Mouse (Mus musculus) intestine, postnatal 0 days (tissue): ENCODE data around the gene Btd. TPM values are rescaled to one million over a fixed set of nuclear protein-coding genes. Genes with fewer than 3 reads are reported as not detected.

Experiments
- ATAC-seq: fragments of 200-750 bp; cut with Nextera tagmentation; 2 replicates; pipeline ENCODE4 v1.8.0; 2017; ENCODE audit warnings: mild to moderate bottlenecking, moderate TSS enrichment, moderate library complexity
- H3K27ac ChIP-seq: fragments of 300-500 bp; sonication (generic); 2 replicates; pipeline ENCODE4 v1.5.1; 2014; ENCODE audit warnings: mild to moderate bottlenecking, low read depth, low read length, moderate library complexity
- H3K27me3 ChIP-seq: fragments of 300-500 bp; sonication (generic); replicated peaks from 2 replicates; pipeline ENCODE4 v1.6.1; 2014; ENCODE audit warnings: low read length, mixed read lengths; ENCODE audit not compliant: control insufficient read depth, insufficient read depth
- H3K36me3 ChIP-seq: fragments of 300-500 bp; sonication (generic); 2 replicates; pipeline ENCODE4 v1.6.1; 2014; ENCODE audit warnings: mild to moderate bottlenecking, moderate library complexity; ENCODE audit not compliant: control insufficient read depth, insufficient read depth
- H3K4me1 ChIP-seq: fragments of 300-500 bp; sonication (generic); replicated peaks from 2 replicates; pipeline ENCODE4 v1.6.1; 2014; ENCODE audit warnings: antibody characterized with exemption, low read length, mixed read lengths; ENCODE audit not compliant: control insufficient read depth, insufficient read depth
- H3K4me2 ChIP-seq: fragments of 300-500 bp; sonication (generic); replicated peaks from 2 replicates; pipeline ENCODE4 v1.6.1; 2014; ENCODE audit warnings: low read depth, mild to moderate bottlenecking, moderate library complexity
- H3K4me3 ChIP-seq: fragments of 300-500 bp; sonication (generic); 2 replicates; pipeline ENCODE4 v1.5.1; 2014; ENCODE audit warnings: low read depth, low read length
- H3K9ac ChIP-seq: fragments of 300-500 bp; sonication (generic); 2 replicates; pipeline ENCODE4 v1.6.1; 2014; ENCODE audit warnings: mild to moderate bottlenecking, low read depth, low read length
- H3K9me3 ChIP-seq: fragments of 300-500 bp; sonication (generic); 2 replicates; pipeline ENCODE4 v1.6.1; 2016; ENCODE audit warnings: mixed run types; ENCODE audit not compliant: control insufficient read depth
- CTCF ChIP-seq: sonication (generic); IDR thresholded peaks from 2 replicates; pipeline ENCODE4 v1.5.1; 2016; ENCODE audit warnings: low read depth, mild to moderate bottlenecking, control low read depth, antibody characterized with exemption, moderate library complexity
- WGBS: fragments of 180-500 bp; shearing (Covaris S2); extraction: QIAGEN DNeasy Blood & Tissue Kit; methylation state at CpG from one replicate; pipeline ENCODE4 v1.1.7; 2014; 5-methylcytosine and 5-hydroxymethylcytosine counted together
- polyA plus RNA-seq: library from polyadenylated mRNA; unstranded; fragments of >200 nt; fragmentation: Nextera tagmentation; extraction: Ambion mirVana; gene quantifications from 2 replicates; pipeline ENCODE4 v1.2.1, GENCODE M21; 2015

Gene Btd
- polyA plus RNA-seq, 1 experiment from 2014 or later = 45.5 TPM

GRCm38 (mm10) chr14:31651206-31651605 is 10.4 kb downstream of the Btd start:
- Histone ChIP-seq H3K9me3 (no peaks in the 10 kb centered on the region), H3K4me2 (no peak overlapping the region), H3K27me3 (no peaks in the 10 kb centered on the region), H3K4me1 (no peaks in the 10 kb centered on the region), H3K27ac (no peak overlapping the region), H3K9ac (no peak overlapping the region), H3K36me3 (no peaks in the 10 kb centered on the region), H3K4me3 (no peak overlapping the region)
- no peak for TF ChIP-seq CTCF
- ATAC-seq = no peak
- 70% methylated on average over 7 of the region's 7 CpGs for WGBS

DNA sequence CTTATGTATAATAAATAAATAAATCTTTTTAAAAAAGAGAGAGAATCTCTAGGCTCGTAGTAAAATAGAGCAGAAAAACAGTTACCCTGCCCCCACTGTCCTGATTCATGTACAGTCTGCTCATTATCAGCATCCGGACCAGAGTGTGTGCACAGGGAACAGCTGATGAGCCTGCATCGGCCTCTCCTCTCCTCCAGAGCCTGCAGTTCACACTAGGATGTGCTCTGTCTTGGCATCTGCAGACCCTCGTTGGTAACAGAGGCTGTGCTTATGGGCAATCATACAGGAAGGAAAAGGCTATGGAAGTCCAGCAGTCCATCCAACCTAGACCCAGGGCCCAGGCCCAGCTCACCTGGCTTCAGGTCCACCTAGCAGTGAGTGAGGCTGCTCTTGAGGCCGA is 11.3 kb downstream of the Btd start:
- Histone ChIP-seq H3K9ac (no peak overlapping the region), H3K4me1 (no peaks in the 10 kb centered on the region), H3K36me3 (no peaks in the 10 kb centered on the region), H3K27me3 (no peaks in the 10 kb centered on the region), H3K27ac (no peak overlapping the region), H3K4me2 (no peak overlapping the region), H3K4me3 (no peak overlapping the region), H3K9me3 (no peaks in the 10 kb centered on the region)
- TF ChIP-seq CTCF = no peak
- WGBS = 51% methylated on average over 5 of the region's 5 CpGs
- ATAC-seq = no peak

DNA sequence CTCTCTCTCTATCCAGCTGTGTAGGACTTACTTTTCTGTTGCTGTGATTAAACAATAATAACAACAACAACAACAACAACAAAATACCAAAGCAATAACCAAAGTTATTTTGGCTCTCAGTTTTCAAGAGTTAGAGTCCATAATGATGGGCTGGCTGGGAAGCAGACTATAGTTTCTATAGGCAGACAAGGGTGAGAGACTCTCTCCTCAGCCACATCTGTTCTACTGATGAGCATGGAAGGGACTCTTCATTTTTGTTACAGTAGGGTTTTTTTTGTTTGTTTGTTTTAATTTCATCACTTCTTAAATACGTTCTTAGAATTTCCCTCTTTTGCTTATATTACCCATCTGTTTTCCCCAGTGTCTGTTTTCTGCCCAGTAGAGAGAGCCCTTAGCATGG is 11.8 kb downstream of the Btd start:
- no peak for TF ChIP-seq CTCF
- H3K4me3 ChIP-seq = no peak overlapping the region
- no peak for ATAC-seq
- H3K9me3 ChIP-seq = no peaks in the 10 kb centered on the region
- H3K4me2 ChIP-seq = no peak overlapping the region
- no peaks in the 10 kb centered on the region for H3K27me3 ChIP-seq
- H3K9ac ChIP-seq = no peak overlapping the region
- no peaks in the 10 kb centered on the region for H3K36me3 ChIP-seq
- no peak overlapping the region for H3K27ac ChIP-seq
- peaks cover 3% of the 10 kb centered on the region; the same call in 1 of the 2 replicates for H3K4me1 ChIP-seq
- 76% methylated on average over 1 of the region's 1 CpGs for WGBS

- TF ChIP-seq CTCF = no peak
- Histone ChIP-seq H3K36me3 (no peaks in the 10 kb centered on the region), H3K27me3 (no peaks in the 10 kb centered on the region), H3K9ac (no peak overlapping the region), H3K27ac (no peak overlapping the region), H3K4me2 (no peak overlapping the region), H3K4me1 (peaks cover 3% of the 10 kb centered on the region; the same call in 1 of the 2 replicates), H3K4me3 (no peak overlapping the region), H3K9me3 (no peaks in the 10 kb centered on the region)
- WGBS = 72% methylated on average over 14 of the region's 14 CpGs
- ATAC-seq = no peak
Measured at GRCm38 (mm10) chr14:31653101-31653875, 12.5 kb downstream of the Btd start.

- Histone ChIP-seq H3K9me3 (no peaks in the 10 kb centered on the region), H3K36me3 (no peaks in the 10 kb centered on the region), H3K9ac (no peak overlapping the region), H3K4me1 (peaks cover 3% of the 10 kb centered on the region; the same call in 1 of the 2 replicates), H3K27me3 (no peaks in the 10 kb centered on the region), H3K4me2 (no peak overlapping the region), H3K4me3 (no peak overlapping the region), H3K27ac (no peak overlapping the region)
- no peak for ATAC-seq
- 94% methylated on average over 5 of the region's 5 CpGs for WGBS
- no peak for TF ChIP-seq CTCF
Measured at GRCm38 (mm10) chr14:31654816-31655215, 14.0 kb downstream of the Btd start.

DNA sequence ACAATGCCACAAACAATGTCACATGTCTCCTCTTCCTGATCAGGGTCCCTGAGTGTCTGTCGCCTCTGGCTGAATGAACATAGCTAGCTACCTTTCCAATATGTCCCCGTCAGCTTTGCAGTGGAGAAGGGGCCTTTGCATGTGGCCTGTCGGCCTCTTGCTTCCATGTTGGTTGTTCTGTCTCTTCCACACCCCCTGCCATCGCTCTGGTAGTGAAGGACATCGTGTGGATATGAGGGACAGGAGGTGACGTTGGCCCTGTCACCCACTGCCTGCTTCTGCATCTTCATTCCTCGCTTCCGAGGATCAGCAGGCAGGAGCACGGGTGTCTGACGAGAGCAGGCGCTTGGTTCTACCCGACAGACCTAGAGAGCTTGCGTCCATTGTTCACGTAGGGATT is 14.6 kb downstream of the Btd start:
- H3K4me3 ChIP-seq = no peak overlapping the region
- no peak overlapping the region for H3K4me2 ChIP-seq
- 90% methylated on average over 14 of the region's 14 CpGs for whole genome bisulfite sequencing
- H3K27me3 ChIP-seq = no peaks in the 10 kb centered on the region
- H3K9me3 ChIP-seq = no peaks in the 10 kb centered on the region
- no peak for TF ChIP-seq CTCF
- H3K27ac ChIP-seq = no peak overlapping the region
- H3K36me3 ChIP-seq = no peaks in the 10 kb centered on the region
- H3K4me1 ChIP-seq = peaks cover 3% of the 10 kb centered on the region; the same call in 1 of the 2 replicates
- no peak for ATAC-seq
- H3K9ac ChIP-seq = no peak overlapping the region

DNA sequence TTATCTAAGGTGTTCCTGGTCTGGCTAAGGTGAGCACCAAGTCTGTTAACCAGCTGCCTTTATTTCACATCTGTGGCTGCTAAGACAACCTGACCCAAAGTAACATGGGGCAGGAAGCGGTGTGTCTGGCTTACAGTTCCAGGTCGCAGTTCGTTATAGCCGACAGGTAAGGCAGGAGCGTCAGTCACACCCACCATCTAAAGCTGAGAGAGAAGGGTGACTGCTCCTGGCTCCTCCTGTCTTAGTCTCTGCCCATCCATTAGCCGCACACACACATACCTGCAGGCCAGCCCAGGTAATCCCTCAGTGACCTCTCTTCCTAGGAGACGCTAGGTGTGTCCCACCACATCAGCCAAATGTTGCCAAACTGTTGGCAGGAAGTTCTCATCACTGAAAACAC is 15.6 kb downstream of the Btd start:
- H3K9me3 ChIP-seq = no peaks in the 10 kb centered on the region
- no peaks in the 10 kb centered on the region for H3K27me3 ChIP-seq
- no peak for ATAC-seq
- no peak overlapping the region for H3K27ac ChIP-seq
- no peak overlapping the region for H3K9ac ChIP-seq
- no peaks in the 10 kb centered on the region for H3K36me3 ChIP-seq
- H3K4me3 ChIP-seq = no peak overlapping the region
- peaks cover 3% of the 10 kb centered on the region for H3K4me1 ChIP-seq
- WGBS = 61% methylated on average over 7 of the region's 7 CpGs
- no peak overlapping the region for H3K4me2 ChIP-seq
- TF ChIP-seq CTCF = no peak
